Mouse (Mus musculus) liver, adult (tissue): Measurements from ENCODE around the gene Gm12216.

Experiments used
- GATA4 ChIP-seq: IDR thresholded peaks from 2 replicates; pipeline ENCODE4 v1.6.1; 2014; ENCODE audit warnings: mild to moderate bottlenecking, low read length; ENCODE audit not compliant: insufficient replicate concordance

Gene Gm12216

DNA sequence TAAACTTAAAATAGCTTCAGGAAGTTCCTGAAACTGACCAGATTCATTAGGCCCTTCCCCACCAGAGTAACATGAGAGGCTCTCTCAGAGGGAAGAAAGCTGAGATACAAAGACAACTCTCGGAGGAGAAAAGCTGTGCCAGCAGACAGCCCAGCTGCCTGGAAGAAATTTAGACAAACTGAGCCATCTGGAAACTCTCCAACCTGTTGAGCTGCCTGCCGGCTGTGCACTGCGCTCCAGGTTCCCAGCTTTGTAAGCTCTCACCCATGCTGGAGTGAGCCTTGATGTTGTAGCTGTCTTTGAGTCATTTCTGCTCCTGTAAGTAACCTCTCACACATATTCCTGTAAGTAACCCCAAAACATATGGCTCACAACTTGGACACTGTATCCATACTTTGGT lies 66.1 kb downstream of the Gm12216 start:
- no peak for TF ChIP-seq GATA4

DNA sequence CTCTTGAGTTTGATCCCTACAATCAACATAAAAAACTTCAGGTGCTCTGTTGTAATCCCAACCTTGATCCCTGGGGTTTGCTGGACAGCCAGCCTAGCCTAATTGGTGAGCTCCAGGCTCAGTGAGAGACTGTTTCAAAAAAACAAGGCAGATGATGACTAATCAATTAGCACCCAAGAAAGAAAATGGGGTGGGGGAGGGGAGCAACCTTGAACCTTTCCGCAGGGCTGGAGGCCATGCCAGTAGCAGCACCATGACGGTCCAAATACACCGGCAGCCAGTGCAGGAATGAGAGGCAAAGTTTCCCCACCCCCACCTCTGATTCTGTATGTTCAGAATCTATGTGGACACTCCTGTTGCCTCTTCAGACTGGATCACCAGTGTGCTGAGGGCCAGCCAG lies 69.8 kb downstream of the Gm12216 start:
- TF ChIP-seq GATA4: no peak

DNA sequence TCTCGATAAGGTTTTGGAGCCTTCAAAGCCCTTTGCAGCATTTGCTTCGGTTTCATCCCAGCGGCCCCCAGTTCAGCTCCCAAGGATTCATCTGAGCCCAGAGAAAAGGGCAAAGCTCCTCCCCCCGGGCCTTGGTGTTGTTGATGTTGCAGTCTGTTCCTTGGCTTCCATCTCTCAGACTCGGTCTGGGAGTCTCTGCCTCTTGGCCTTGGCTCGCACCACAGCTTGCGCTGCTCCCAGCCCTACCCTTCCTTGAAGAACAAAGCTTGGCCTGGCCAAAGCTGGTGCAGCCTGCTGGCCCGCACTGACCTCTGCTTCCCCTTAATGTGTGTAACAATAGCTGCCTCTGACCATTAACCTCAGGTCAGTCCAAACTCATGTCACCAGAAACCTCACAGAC lies 70.9 kb downstream of the Gm12216 start:
- TF ChIP-seq GATA4: peak; percentile 28; the same call in 1 of the 2 replicates

DNA sequence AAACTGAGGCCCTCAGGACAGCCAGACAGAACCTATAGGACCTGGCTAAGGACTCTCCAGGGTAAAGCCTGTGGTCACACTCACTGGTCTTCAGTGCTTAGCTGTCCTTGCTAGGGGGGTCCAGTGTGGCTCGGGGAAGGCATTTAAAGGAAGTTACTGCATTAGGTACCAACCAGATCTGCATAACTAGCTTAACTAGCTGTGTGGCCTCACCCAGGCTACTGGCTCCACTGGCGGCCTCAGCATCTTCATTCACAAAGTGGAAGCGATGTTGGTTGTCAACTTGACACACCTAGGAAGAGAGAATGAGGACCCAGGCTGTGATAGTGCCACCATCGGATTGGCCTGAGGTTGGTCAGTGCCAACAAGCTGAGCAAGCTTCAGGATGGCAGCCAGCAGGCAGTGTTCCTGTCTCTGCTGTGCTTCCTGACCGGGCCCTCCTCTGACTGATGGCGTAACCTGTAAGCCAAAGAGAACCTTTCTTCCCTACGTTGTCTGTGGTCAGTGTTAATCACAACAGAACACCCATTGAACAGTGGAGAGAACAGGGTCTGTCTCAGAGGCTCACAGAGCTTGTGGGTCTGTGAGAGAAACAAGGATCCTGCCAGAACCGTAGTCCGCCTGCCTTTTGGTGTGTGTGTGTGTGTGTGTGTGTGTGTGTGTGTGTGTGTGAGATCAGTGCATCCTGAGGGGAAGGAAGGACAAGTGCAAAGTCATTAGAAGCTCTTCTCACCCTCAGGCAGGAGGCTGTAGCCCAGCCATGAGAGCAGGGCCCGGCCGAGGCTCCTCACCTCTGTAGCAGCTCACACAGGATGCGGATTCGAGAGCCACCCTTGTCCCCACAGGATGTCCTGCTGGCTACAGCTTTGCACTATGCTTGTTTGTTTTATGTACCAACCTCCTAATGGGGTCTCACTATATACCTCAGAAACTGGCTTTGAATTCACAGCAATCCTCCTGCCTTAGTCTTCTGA lies 72.7 kb downstream of the Gm12216 start:
- TF ChIP-seq GATA4: no peak

DNA sequence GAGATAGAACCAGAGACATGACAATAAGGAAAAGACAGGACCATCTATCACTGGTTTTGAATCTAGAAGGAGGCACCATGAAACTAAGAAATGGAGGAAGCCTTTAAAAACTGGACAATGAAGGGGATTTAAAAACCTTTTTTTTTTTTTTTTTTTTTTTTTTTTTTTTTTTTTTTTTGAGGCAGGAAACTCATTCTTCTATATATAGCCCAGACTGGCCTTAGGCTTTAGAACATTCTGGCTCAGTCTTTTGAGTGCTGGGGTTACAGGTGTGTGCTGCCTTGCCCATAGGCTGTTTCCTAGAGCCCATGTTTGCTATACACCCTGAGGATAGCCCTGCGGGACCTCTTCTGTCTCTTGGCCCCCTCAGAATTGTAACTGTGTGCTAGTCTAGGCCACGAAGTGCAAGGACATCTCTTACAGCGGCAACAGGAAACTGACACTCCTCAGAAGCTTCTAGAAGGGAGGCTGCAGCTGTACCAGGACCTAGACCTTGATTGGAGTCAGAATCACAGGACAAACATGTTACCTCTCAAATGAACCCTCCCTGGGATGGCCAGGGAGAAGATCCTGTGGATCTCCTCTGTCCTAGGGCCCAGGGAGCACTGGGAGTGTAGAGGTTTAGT lies 73.6 kb downstream of the Gm12216 start:
- no peak for TF ChIP-seq GATA4

DNA sequence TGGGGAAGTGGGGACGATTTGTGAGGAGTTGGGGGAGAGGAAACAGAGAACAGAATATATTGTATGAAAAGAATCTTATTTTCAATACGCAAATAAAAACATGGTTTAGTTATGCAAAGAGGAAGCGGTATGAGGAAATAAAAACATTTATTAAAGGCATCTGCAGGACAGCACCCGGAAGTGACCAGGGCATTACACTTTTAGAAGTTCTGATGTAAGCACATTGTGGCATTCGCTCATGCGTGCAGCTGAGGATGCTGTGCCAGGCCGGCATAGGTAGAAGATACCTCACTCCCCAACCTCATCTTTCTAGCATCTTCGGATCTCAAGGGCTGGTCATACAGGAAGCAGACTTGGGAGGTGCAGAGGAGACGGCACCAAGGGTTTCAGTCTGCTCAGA lies 75.8 kb downstream of the Gm12216 start:
- no peak for TF ChIP-seq GATA4

DNA sequence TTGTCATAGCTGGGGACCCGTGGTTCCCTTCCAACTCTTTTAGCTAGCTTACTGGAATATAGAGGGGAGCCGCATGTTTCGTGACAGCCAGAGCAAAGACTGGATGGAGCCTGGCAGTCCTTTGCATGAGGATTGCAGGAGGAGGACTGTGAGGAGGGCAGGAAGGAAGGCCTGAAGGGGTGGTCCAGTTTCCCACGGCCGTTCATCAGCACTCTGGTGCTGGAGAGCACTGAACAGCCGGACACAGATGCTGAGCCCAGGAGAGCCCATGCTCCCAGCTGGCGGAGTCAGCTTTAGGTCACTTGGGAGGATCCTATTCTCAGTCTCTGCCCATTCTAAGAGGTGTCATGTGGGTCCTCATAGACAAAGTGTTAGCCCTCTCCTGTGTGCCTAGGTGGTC lies 77.1 kb downstream of the Gm12216 start:
- TF ChIP-seq GATA4: no peak

DNA sequence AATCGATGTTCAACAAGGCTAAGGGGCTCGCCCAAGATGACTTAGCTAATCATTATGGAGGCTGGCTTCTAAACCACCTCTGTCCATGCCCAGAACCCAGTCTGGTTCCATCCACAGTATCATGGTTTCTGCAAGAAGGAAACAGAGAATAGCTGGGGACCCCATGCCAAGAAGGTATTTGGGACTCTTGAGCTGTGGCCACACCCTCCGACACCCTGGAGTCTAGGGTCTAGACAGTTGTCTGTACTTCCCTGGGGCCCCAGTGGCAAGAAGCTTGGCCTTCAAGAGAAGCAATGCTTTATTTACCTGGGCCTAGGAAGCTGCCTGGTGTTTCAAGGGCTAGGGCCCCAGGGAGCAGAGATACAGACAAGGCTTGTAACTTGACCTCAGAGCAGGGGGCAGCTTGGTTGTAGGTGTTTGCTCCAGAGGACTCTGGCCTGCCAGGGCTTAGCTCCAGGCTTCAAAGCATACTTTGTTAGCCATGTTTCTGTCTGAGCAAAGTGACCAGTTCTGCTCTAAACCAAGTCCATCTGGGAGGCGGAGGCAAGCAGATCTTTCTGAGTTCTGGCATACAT lies 77.8 kb downstream of the Gm12216 start:
- TF ChIP-seq GATA4: no peak

DNA sequence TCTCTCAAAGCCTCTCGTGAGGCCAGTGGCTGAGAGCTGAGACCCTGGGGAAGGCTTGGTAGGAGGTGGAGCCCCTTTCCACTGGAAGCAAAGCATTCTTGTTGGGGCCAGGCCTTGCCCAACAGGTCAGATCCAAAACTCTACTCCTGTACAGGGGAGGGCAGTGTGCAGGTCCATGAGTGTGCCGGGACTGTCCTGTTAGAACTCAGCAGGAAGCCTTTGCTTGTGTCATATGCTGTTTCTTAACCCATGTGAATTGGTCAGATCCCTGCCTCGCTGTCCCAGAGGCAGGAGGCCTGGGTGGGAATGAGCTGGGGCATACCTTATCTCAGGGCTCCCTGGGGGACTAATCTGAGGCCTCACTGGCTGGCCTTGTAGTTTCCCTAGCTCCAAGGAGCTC lies 78.8 kb downstream of the Gm12216 start:
- no peak for TF ChIP-seq GATA4

DNA sequence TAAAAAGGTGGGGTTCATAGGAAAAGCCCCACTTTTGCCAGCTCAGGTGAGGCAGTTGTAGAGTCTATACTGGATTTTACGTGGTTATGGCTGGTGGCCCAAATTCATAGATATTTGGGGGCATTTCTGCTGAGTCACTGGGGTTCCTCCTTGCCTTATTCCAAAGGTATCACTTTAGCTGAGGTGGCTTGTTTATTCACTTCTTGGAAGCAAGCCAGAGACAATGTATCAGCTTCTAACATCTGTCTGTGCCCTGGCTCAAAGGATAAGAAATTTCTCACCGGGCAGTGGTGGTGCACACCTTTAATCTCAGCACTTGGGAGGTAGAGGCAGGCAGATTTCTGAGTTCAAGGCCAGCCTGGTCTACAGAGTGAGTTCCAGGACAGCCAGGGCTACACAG lies 79.2 kb downstream of the Gm12216 start:
- TF ChIP-seq GATA4: no peak

DNA sequence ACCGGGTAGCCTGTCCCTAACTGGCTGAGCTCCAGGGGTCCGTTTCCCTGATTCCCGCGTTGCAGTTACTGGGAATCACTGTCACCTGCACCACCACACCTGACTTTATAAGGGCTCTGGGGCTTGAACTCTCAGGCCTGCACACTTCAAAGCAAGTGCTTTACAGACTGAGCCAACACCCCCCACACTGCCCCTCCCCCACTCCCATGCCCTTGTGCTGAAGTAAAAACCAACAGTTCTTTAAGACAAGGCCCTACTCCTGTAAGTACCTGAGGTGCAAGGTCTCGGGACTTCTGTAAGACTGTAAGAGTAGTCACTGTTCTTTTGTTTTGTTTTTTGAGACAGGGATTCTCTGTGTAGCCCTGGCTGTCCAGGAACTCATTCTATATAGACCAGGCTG lies 80.6 kb downstream of the Gm12216 start:
- TF ChIP-seq GATA4: no peak

DNA sequence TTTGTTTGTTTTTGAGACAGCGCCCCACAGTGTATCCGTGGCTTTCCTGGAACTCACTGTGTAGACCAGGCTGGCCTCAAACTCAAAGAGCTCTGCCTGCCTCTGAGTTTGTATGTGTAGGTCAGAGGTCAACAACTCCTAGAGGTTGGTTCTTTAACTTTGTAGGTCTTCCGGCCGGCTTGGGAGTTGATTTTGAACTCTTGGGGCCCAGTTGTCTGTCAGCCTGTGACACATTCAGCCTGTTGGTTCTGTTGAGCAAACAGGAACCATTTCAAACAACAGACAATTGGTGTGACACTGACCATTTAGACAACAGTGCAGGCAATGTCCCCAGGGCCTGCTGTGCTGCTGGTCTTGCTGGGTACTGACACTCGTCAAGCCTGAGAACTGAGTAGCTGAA lies 81.3 kb downstream of the Gm12216 start:
- TF ChIP-seq GATA4: no peak

DNA sequence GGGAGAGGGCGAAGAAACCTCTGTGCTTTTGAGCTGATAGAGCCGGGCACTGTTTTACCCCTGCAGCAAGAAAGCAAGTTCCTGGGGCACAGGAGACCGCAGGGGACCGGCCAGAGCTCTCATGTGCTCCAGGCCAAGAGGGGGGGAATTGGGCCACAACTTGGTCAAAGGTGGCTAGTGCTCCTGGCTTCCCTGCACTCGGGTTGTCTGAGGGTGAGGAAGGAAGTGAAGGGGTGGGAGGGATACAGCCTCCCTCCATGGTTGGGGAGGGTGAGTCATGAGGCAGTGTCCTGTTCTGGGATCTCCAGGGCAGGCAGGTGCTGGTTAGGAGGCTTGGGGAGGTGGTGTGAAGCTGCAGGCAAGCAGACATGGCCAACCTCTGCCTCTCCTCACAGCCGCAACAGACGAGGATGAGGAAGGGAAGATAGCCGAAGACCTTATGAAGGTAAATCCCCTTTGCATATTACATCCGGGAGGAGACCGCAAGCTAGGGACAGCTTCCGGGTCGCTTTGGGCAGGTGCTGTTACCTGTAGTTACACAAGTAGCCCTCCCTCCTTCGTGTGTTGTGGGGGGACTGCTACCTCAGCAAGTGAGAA lies 84.3 kb downstream of the Gm12216 start:
- TF ChIP-seq GATA4: no peak

DNA sequence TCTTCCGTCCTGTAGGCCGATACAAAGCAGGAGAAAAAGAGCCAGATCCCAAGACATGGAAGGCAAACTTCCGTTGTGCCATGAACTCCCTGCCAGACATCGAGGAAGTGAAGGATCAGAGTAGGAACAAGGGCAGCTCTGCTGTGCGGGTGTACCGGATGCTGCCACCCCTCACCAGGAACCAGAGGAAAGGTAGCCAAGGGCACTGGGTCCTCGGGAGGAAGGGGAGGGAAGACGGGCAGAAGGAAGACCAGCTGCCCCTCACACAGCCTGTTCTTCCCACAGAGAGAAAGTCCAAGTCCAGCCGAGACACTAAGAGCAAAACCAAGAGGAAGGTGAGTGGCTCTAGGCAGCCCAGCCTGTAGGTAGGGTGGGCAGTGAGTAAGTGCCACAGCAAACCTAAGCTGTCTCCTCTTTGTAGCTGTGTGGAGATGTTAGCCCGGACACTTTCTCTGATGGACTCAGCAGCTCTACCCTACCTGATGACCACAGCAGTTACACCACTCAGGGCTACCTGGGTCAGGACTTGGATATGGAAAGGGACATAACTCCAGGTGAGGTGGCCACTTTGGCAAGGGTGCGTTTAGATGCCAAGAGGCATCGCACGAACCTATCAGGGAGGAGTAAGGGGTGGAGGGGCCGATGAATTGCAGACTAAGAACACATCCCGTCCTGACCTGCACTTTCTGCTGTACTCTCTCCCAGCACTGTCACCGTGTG lies 85.3 kb downstream of the Gm12216 start:
- TF ChIP-seq GATA4: no peak

DNA sequence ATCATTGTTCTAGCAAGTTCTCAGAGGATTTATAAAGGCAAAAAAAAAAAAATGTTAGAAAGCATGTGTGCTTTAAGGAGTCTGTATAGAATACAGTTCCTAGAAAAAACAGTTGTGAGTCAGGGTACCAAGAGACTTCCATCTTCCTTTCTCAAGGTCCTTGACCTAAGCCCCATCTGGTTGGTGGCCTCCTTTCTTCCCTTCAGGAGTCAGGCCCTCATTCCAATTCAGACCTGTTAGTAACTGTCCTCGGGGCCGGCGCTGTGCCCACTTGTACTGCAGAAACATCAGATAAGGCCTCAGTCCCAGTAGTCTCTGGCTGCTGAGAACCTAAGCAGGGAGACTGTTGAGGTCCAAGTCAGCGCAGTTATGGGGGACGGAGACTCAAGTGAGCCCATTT lies 86.0 kb downstream of the Gm12216 start, which contains the start of gene Gm17334:
TSS of gene Gm17334 (minus strand) at position 101 of the 400 bp plus-strand sequence.
- TF ChIP-seq GATA4: no peak
